Mouse (Mus musculus) ovary, adult 10 weeks (tissue): Measurements from ENCODE around the gene Serac1. TPM values are rescaled to one million over a fixed set of nuclear protein-coding genes. Genes with fewer than 3 reads are reported as not detected.

Source experiments
- polyA plus RNA-seq: library from polyadenylated mRNA; stranded (reverse); fragments of 350-450 nt; fragmentation: Illumina TruSeq; extraction: RNeasy Lipid Tissue Mini Kit (QIAGEN cat#74804); gene quantifications from one replicate; pipeline ENCODE4 v1.2.3, GENCODE M21; 2014

The Serac1 gene
- polyA plus RNA-seq, result 7.3 TPM

DNA sequence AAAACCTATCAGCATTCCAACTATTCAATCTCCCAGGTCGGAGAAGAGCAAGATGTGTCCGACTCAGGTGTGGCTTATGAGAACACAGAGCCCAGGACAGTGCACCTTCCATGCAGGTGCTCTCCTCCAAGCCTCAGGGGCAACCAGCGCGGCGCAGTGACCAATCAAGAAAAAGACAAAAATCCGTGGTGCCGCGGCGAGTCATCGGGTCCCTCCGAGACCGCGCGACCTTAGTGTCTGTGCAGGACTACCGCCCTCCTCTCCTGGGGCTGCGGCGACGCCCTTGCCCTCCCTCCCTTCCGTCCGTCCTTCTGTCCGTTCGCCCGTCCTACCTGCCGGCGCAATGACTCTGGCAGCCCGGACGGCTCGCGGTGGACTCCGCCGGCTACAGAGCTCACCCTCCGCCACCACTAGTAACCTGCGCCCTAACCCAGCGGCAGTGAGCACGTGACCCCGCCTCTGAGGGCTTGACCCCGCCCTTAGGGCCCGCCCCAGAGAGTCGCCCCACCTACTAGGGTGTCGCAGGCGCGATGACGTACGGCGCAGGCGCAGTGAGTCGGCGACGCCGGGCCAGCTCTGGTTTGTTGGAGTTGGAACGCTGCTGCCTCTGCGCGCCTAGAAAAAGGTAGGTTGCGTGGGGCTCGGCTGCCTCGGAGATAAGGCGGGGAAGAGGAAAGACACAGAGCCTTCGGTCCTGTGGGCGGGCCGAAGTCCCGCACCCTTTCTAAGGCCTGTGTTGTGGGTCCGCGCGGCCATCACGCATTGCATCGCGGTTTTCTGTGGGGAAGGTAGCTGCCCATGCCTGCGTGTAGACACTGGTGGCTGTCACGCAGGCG is at the start of gene Serac1, which contains the start of gene Gtf2h5:
Gene Serac1 (minus strand): TSS at position 455 of the 836 bp plus-strand sequence.
Gene Gtf2h5 (plus strand): TSS at position 500 of the 836 bp plus-strand sequence.

DNA sequence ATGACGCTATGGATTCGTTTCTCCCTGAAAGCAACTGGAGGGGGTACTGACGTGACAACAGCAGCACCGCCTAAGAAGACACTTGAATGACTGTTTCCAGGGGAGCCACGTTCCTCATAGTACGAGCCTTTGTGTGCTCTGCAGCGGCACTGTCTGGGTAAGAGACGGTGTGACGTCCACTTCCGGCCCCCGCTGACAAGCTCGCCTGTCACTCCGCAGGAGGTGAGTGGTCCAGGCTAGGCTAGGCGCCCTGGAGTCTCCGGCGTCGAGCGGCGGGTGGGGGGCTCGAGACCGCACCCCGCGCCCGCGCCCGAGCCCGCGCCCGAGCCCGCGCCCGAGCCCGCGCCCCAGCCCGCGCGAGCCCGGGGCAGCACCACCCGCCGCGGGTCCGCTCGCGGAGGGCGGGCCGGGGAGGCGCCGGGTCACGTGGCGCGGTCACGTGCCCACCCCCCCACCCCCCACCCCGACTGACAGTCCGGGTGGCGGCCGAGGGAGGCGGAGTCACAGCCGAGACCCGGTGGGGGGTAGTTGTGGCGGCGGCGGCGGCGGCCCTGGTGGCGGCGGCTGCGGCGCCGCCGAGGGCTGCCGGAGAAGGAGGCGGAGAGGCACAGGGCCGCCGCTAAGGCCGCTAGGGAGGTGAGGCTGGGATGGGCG is 26.9 kb upstream of the Serac1 start, which contains the start of gene Tulp4:
Gene Tulp4 (plus strand): TSS at position 77 of the 654 bp plus-strand sequence.

Other genes with a start within 250 kb of the Serac1 start
- 54.1 TPM for gene Snx9, start 238.4 kb downstream of the Serac1 start, polyA plus RNA-seq
- gene Synj2, start 138.5 kb downstream of the Serac1 start, polyA plus RNA-seq, result 6.8 TPM
- gene Gtf2h5, start within 50 bp of the Serac1 start, polyA plus RNA-seq, result 50.5 TPM
- 109 TPM for gene Tulp4, start 26.7 kb upstream of the Serac1 start, polyA plus RNA-seq
- gene Tmem181a, start 177.1 kb upstream of the Serac1 start, polyA plus RNA-seq, result 15.0 TPM
- 3.1 TPM for gene Dynlt1a, start 237.8 kb upstream of the Serac1 start, polyA plus RNA-seq